Mouse (Mus musculus) forebrain, embryonic 14.5 days (tissue): ENCODE results near the gene Cnih1. TPM values are rescaled to one million over a fixed set of nuclear protein-coding genes. Genes with fewer than 3 reads are reported as not detected.
A peak's percentile ranks its signal among the peaks of the same experiment; 100 is the strongest.
"Not testable (repeated sequence)": the region's sequence is repeated elsewhere in the genome, so short reads cannot be mapped to it uniquely, and the experiment has no call there.

Source experiments
- ATAC-seq: fragments of 200-750 bp; cut with Nextera tagmentation; 2 replicates; pipeline ENCODE4 v1.8.0; 2017; ENCODE audit warnings: mild to moderate bottlenecking, moderate library complexity
- DNase-seq: peaks from one replicate; pipeline ENCODE4 v3.0.0-alpha.2; 2015; ENCODE audit warnings: low spot score
- H3K27ac ChIP-seq: fragments of 300-500 bp; sonication (generic); 2 replicates; pipeline ENCODE4 v1.5.1; 2014; ENCODE audit warnings: low read depth, mild to moderate bottlenecking, control low read depth, low read length, moderate library complexity
- H3K27me3 ChIP-seq: fragments of 300-500 bp; sonication (generic); replicated peaks from 2 replicates; pipeline ENCODE4 v1.6.1; 2014; ENCODE audit warnings: low read length, control low read depth, mixed read lengths; ENCODE audit not compliant: control insufficient read depth, insufficient read depth
- H3K36me3 ChIP-seq: fragments of 300-500 bp; sonication (generic); 2 replicates; pipeline ENCODE4 v1.6.1; 2014; ENCODE audit warnings: low read length, control low read depth; ENCODE audit not compliant: control insufficient read depth, insufficient read depth
- H3K4me1 ChIP-seq: fragments of 300-500 bp; sonication (generic); 2 replicates; pipeline ENCODE4 v1.6.1; 2014; ENCODE audit warnings: antibody characterized with exemption, low read length, control low read depth; ENCODE audit not compliant: control insufficient read depth, insufficient read depth
- H3K4me2 ChIP-seq: fragments of 300-500 bp; sonication (generic); 2 replicates; pipeline ENCODE4 v1.6.1; 2014; ENCODE audit warnings: mild to moderate bottlenecking, control low read depth, low read length
- H3K4me3 ChIP-seq: fragments of 300-500 bp; sonication (generic); 2 replicates; pipeline ENCODE4 v1.5.1; 2014; ENCODE audit warnings: low read depth, low read length, control low read depth
- H3K9ac ChIP-seq: fragments of 300-500 bp; sonication (generic); 2 replicates; pipeline ENCODE4 v1.6.1; 2014; ENCODE audit warnings: mild to moderate bottlenecking, low read length, control low read depth, moderate library complexity
- H3K9me3 ChIP-seq: fragments of 300-500 bp; sonication (generic); replicated peaks from 2 replicates; pipeline ENCODE4 v1.6.1; 2016; ENCODE audit warnings: low read length, control low read depth, mixed read lengths; ENCODE audit not compliant: control insufficient read depth
- WGBS: fragments of 180-500 bp; shearing (Covaris S2); extraction: QIAGEN DNeasy Blood & Tissue Kit; methylation state at CpG from one replicate; pipeline ENCODE4 v1.1.7; 2014; 5-methylcytosine and 5-hydroxymethylcytosine counted together
- polyA plus RNA-seq: library from polyadenylated mRNA; unstranded; fragments of >200 nt; fragmentation: Nextera tagmentation; extraction: Ambion mirVana; gene quantifications from 2 replicates; pipeline ENCODE4 v1.2.1, GENCODE M21; 2014

Gene Cnih1
- polyA plus RNA-seq, 1 experiment from 2014 or later, result 176 TPM

DNA sequence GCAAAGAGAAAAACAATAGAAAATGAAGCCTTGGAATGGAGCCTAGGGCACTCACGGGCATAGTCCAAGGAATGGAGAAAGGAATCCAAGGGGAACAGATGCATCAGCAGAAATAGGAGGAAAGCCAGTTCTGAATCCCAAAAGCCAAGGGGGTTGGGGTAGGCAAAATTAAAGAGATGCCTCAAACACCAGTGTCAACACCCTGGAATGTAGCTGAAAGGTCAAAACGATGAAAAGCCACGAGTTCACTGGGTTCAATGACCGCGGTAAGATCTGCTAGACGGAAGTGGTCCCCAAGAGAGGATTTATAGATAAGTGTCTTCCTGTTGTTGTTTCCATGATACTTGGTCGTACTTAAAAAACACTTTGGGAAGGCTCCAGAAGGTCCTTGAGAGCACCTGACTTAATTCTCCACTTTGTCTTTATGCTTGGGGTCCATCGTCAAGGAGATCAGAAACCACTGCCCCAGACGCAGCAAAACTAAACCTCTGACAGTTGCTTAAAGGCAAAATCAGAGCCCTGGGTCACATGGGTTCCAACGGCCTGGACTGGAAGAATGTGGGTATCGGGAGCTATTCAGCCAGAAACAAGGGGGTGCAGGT, 33.2 kb upstream of the Cnih1 start:
- H3K9me3 ChIP-seq, result no peaks in the 10 kb centered on the region
- no peak for DNase-seq

GRCm38 (mm10) chr14:46819961-46820360, 31.8 kb upstream of the Cnih1 start:
- H3K4me2 ChIP-seq, result not testable (repeated sequence)
- peaks cover 20% of the 10 kb centered on the region for H3K36me3 ChIP-seq

More for the DNA sequence above, 33.2 kb upstream of the Cnih1 start:
- Histone ChIP-seq H3K9ac (peak overlapping the region; percentile 85), H3K27me3 (no peaks in the 10 kb centered on the region), H3K36me3 (peaks cover 10% of the 10 kb centered on the region), H3K4me1 (peaks cover 11% of the 10 kb centered on the region), H3K27ac (peak overlapping the region; percentile 77; the same call in 1 of the 2 replicates), H3K4me2 (peak overlapping the region; percentile 71), H3K4me3 (peak overlapping the region; percentile 88)
- ATAC-seq, result no peak; the same call in 1 of the 2 replicates
- under 1% methylated on average over 11 of the region's 11 CpGs for WGBS

GRCm38 (mm10) chr14:46818743-46819142, 30.5 kb upstream of the Cnih1 start:
- Histone ChIP-seq H3K4me3 (no peak overlapping the region), H3K9me3 (no peaks in the 10 kb centered on the region), H3K27me3 (no peaks in the 10 kb centered on the region), H3K27ac (no peak overlapping the region), H3K4me2 (no peak overlapping the region), H3K4me1 (peaks cover 11% of the 10 kb centered on the region), H3K9ac (no peak overlapping the region), H3K36me3 (peaks cover 25% of the 10 kb centered on the region)
- 92% methylated on average over 7 of the region's 7 CpGs for WGBS
- DNase-seq, result no peak
- no peak for ATAC-seq

More at GRCm38 (mm10) chr14:46819961-46820360, 31.8 kb upstream of the Cnih1 start:
- not testable (repeated sequence) for H3K27me3 ChIP-seq, H3K4me3 ChIP-seq, H3K27ac ChIP-seq, H3K9ac ChIP-seq, ATAC-seq, H3K9me3 ChIP-seq, DNase-seq
- H3K4me1 ChIP-seq, result peaks cover 11% of the 10 kb centered on the region
- WGBS, result 93% methylated on average over 5 of the region's 6 CpGs

DNA sequence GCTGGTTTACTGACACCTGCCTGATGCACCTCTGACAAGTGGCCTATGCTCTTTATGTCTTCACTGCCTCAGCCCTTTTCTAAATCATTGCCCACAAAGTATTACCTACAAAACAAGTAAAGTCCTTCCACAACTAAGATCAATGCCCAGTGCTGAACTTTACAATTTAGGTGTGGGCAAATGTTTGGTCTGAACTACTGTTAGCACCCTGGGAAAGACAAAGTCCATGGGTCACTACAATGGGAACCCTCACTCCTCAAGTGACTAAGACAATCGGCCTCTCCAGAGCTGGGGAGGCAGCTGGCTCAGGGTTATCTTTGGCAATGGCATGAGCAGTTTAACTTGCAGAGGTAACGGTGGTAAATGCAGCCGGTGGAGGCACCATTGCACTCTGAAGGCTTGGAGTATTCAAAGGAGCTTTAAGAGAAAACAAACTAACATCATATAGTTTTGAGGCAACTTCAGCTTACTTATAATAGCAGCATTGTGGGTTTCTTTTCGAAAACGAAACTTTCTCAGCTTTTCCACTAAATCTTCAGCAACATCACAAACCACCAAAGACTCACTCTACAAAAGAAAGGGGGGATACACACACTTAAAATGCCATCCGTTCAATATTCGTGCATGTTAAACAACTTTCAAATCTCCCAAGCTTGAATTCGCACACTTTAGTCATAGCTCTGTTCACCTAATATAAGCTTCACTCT, 28.9 kb upstream of the Cnih1 start:
- Histone ChIP-seq H3K9ac (no peak overlapping the region), H3K27me3 (no peaks in the 10 kb centered on the region), H3K27ac (no peak overlapping the region), H3K36me3 (peaks cover 34% of the 10 kb centered on the region), H3K9me3 (no peaks in the 10 kb centered on the region), H3K4me3 (no peak overlapping the region), H3K4me2 (no peak overlapping the region), H3K4me1 (peaks cover 11% of the 10 kb centered on the region)
- DNase-seq, result no peak
- no peak for ATAC-seq
- WGBS, result 94% methylated on average over 8 of the region's 8 CpGs

DNA sequence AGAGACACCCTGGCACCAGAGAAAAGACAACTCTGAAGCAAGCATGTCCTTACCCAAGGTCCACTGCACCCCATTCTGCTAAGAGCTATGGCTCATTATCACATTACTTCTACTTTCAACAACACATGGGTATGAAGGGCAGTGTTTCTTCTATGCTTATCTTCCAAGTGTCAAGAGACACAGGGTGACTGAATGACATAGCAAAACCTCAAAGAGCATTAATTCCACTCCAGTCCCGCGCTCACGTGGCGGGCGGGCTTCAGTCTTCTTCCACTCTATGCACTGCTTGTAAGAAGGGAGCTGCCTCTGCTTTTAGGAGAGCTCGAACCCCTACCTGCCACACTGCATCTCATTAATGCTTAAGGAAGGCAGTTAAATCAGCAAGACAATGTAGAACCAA, 27.4 kb upstream of the Cnih1 start:
- no peaks in the 10 kb centered on the region for H3K27me3 ChIP-seq
- H3K9ac ChIP-seq, result no peak overlapping the region
- DNase-seq (no peak), ATAC-seq (no peak)
- H3K4me3 ChIP-seq, result no peak overlapping the region
- H3K36me3 ChIP-seq, result peaks cover 45% of the 10 kb centered on the region
- H3K4me2 ChIP-seq, result no peak overlapping the region
- H3K9me3 ChIP-seq, result no peaks in the 10 kb centered on the region
- no peak overlapping the region for H3K27ac ChIP-seq
- WGBS, result 30% methylated on average over 6 of the region's 6 CpGs
- peaks cover 4% of the 10 kb centered on the region for H3K4me1 ChIP-seq

- ATAC-seq (no peak), DNase-seq (no peak)
- H3K36me3 ChIP-seq, result peaks cover 28% of the 10 kb centered on the region
- no peaks in the 10 kb centered on the region for H3K4me1 ChIP-seq
- H3K9me3 ChIP-seq, result no peaks in the 10 kb centered on the region
- no peak overlapping the region for H3K4me2 ChIP-seq
- H3K9ac ChIP-seq, result no peak overlapping the region
- whole genome bisulfite sequencing, result 62% methylated on average over 3 of the region's 3 CpGs
- no peaks in the 10 kb centered on the region for H3K27me3 ChIP-seq
- no peak overlapping the region for H3K27ac ChIP-seq
- no peak overlapping the region for H3K4me3 ChIP-seq
Observed at GRCm38 (mm10) chr14:46807927-46808326, 19.7 kb upstream of the Cnih1 start.

DNA sequence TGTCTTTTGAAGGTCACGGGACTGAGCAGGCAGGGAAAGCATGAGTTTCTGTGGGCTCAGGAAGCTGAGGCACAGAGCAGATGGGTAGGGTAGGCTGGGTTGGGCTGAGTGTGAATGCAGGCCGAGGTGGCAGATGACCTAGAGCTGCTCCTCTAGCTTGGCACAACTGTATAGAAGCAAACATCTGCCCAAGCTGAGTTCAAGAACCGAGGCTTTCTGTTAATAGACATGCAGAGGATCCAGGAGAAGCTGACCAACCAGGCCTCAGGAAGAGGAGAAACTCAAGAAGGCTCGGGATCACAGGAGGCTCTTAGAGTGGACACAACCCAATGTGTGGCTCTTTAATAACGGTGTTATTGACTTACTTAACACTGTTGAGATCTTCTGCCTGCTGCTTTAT, 18.0 kb upstream of the Cnih1 start:
- no peaks in the 10 kb centered on the region for H3K4me1 ChIP-seq
- H3K27me3 ChIP-seq, result no peaks in the 10 kb centered on the region
- H3K4me2 ChIP-seq, result no peak overlapping the region
- DNase-seq, result no peak
- no peak overlapping the region for H3K9ac ChIP-seq
- ATAC-seq, result no peak
- H3K27ac ChIP-seq, result no peak overlapping the region
- H3K9me3 ChIP-seq, result no peaks in the 10 kb centered on the region
- 86% methylated on average over 5 of the region's 5 CpGs for WGBS
- H3K4me3 ChIP-seq, result no peak overlapping the region
- H3K36me3 ChIP-seq, result peaks cover 20% of the 10 kb centered on the region

- Histone ChIP-seq H3K4me1 (no peaks in the 10 kb centered on the region), H3K9me3 (no peaks in the 10 kb centered on the region), H3K27ac (no peak overlapping the region), H3K4me3 (no peak overlapping the region), H3K27me3 (no peaks in the 10 kb centered on the region), H3K9ac (no peak overlapping the region), H3K36me3 (peaks cover 1% of the 10 kb centered on the region; the same call in 1 of the 2 replicates), H3K4me2 (no peak overlapping the region)
- DNase-seq (no peak), ATAC-seq (no peak)
- 95% methylated on average over 1 of the region's 1 CpGs for WGBS
Observed at GRCm38 (mm10) chr14:46803791-46804190, 15.6 kb upstream of the Cnih1 start.

- H3K4me1 ChIP-seq, result no peaks in the 10 kb centered on the region
- H3K9ac ChIP-seq, result no peak overlapping the region
- no peak for DNase-seq
- no peaks in the 10 kb centered on the region for H3K9me3 ChIP-seq
- H3K36me3 ChIP-seq, result no peaks in the 10 kb centered on the region
- no peak overlapping the region for H3K27ac ChIP-seq
- H3K4me2 ChIP-seq, result no peak overlapping the region
- no peak overlapping the region for H3K4me3 ChIP-seq
- no peak for ATAC-seq
- WGBS, result 91% methylated on average over 4 of the region's 4 CpGs
- H3K27me3 ChIP-seq, result no peaks in the 10 kb centered on the region
Observed at GRCm38 (mm10) chr14:46803259-46803658, 15.0 kb upstream of the Cnih1 start.
